In genomic region chr17:67569865-67570264, GRCm38 (mm10) we compare ENCODE assay signal across 21 mouse cellular contexts.
DNase-seq lines count a peak whose midpoint lies in the region; ATAC-seq and TF ChIP-seq lines count a peak whose summit lies in the region.
"Had no signal": no experiment of that assay in that cellular context is flagged by ENCODE, and none has a peak within 500 bp of the region (broad histone marks: within the 10 kb centered on the region; RNA-seq: fewer than 3 reads in every experiment).

No protein-coding gene starts in this region.

- peak overlapping the region; percentile 43 for H3K27ac ChIP-seq in heart, adult 2 months
- H3K27ac ChIP-seq in lung, embryonic 14.5 days (ENCODE audit: low read depth): no peak overlapping the region
- H3K27ac ChIP-seq: embryonic facial prominence, embryonic 13.5 days; forebrain, embryonic 12.5 days; heart, embryonic 15.5 days; hindbrain, embryonic 10.5 days; hindbrain, embryonic 14.5 days had no signal

- no peak for TF ChIP-seq CTCF in heart, adult 2 months (IDR thresholded peaks at IDR 0.05)
- no peak for TF ChIP-seq CTCF in lung, embryonic 14.5 days (IDR thresholded peaks at IDR 0.05; ENCODE audit: low read depth)

- intact Hi-C loops in heart, adult 2 months (cut with DNase I): no loop called here
- intact Hi-C loops in heart, postnatal 25 days (cut with DNase I): no loop called here

- TF ChIP-seq EP300 in heart, adult 2 months (IDR thresholded peaks at IDR 0.05; ENCODE audit: insufficient read depth, low read depth, low read length): no peak

- no peaks in the 10 kb centered on the region for H3K79me2 ChIP-seq in heart, adult 2 months (replicated peaks; ENCODE audit: control insufficient read depth, insufficient read depth, low read length)

- WGBS in heart, adult 2 months: 44% methylated on average over 6 of the region's 6 CpGs
- WGBS in lung, embryonic 14.5 days: 74% methylated on average over 6 of the region's 6 CpGs

- peaks cover 18% of the 10 kb centered on the region for H3K4me1 ChIP-seq in heart, adult 2 months (ENCODE audit: control insufficient read depth, insufficient read depth, low read length)
- no peaks in the 10 kb centered on the region for H3K4me1 ChIP-seq in lung, embryonic 14.5 days (ENCODE audit: insufficient read depth)
- H3K4me1 ChIP-seq: embryonic facial prominence, embryonic 13.5 days; heart, embryonic 15.5 days had no signal

- no peaks in the 10 kb centered on the region; the same call in none of the 2 replicates for H3K36me3 ChIP-seq in heart, adult 2 months (ENCODE audit: control insufficient read depth, insufficient read depth, low read length)
- no peaks in the 10 kb centered on the region for H3K36me3 ChIP-seq in lung, embryonic 14.5 days (ENCODE audit: insufficient read depth)
- H3K36me3 ChIP-seq: embryonic facial prominence, embryonic 13.5 days; forebrain, embryonic 12.5 days; heart, embryonic 15.5 days; hindbrain, embryonic 10.5 days had no signal

- H3K9me3 ChIP-seq in lung, embryonic 14.5 days (ENCODE audit: low read depth, low read length): no peaks in the 10 kb centered on the region
- H3K9me3 ChIP-seq: embryonic facial prominence, embryonic 13.5 days; forebrain, embryonic 12.5 days; heart, embryonic 15.5 days; hindbrain, embryonic 10.5 days had no signal

- H3K9ac ChIP-seq in heart, adult 2 months (ENCODE audit: low read depth, low read length): no peak overlapping the region
- no peak overlapping the region for H3K9ac ChIP-seq in lung, embryonic 14.5 days
- H3K9ac ChIP-seq: embryonic facial prominence, embryonic 13.5 days; forebrain, embryonic 12.5 days; heart, embryonic 15.5 days; hindbrain, embryonic 14.5 days had no signal

- TF ChIP-seq POLR2A in heart, adult 2 months (IDR thresholded peaks at IDR 0.05; ENCODE audit: insufficient read depth, low read depth, low read length): no peak

- no peak for DNase-seq in heart, adult 2 months
- no peak for DNase-seq in heart, postnatal 25 days (ENCODE audit: low spot score)
- DNase-seq in Muller cell, postnatal 12 days (ENCODE audit: inconsistent ontology term): peak; percentile 30
- DNase-seq in lung, embryonic 14.5 days: peak; percentile 23
- peak; percentile 53 for DNase-seq in lung, postnatal 10 days
- no peak for DNase-seq in urinary bladder, postnatal 14 days (ENCODE audit: low spot score)
- no peak for DNase-seq in frontal cortex, postnatal 10 days (ENCODE audit: low spot score in 2 of 2)
- no peak for DNase-seq in embryo, embryonic 9.5 days (ENCODE audit: extremely low spot score)
- DNase-seq: adrenal gland, postnatal 14 days; cerebellum, adult 11 months; cerebellum, adult 8-10 months; cerebellum, postnatal 25 days; heart, adult 18-20 months had no signal

- no peak overlapping the region for H3K4me2 ChIP-seq in lung, embryonic 14.5 days
- H3K4me2 ChIP-seq: embryonic facial prominence, embryonic 13.5 days; forebrain, embryonic 12.5 days; heart, embryonic 11.5 days; heart, embryonic 15.5 days; hindbrain, embryonic 14.5 days had no signal

- H3K4me3 ChIP-seq in heart, adult 2 months: no peak overlapping the region
- no peak overlapping the region for H3K4me3 ChIP-seq in lung, embryonic 14.5 days (ENCODE audit: low read depth, low read length)
- H3K4me3 ChIP-seq: embryonic facial prominence, embryonic 13.5 days; forebrain, embryonic 12.5 days; heart, embryonic 15.5 days; hindbrain, embryonic 10.5 days had no signal

- no peak for ATAC-seq in lung, embryonic 14.5 days (ENCODE audit: insufficient read depth)
- ATAC-seq: activated CD4-positive, CD25-positive, alpha-beta regulatory T cell, adult 4 months; forebrain, embryonic 16.5 days had no signal

- no peaks in the 10 kb centered on the region for H3K27me3 ChIP-seq in heart, adult 2 months (ENCODE audit: control insufficient read depth, insufficient read depth, low read length)
- no peaks in the 10 kb centered on the region for H3K27me3 ChIP-seq in lung, embryonic 14.5 days (ENCODE audit: insufficient read depth, low read length)
- H3K27me3 ChIP-seq: embryonic facial prominence, embryonic 13.5 days; forebrain, embryonic 12.5 days; heart, embryonic 15.5 days had no signal

Comparison
In these comparisons a context has a peak if more than half of its experiments do, and no peak if none do; other contexts are left out.
1. DNase-seq: peak in Muller cell, postnatal 12 days (single experiment), lung, embryonic 14.5 days (single experiment) and lung, postnatal 10 days (single experiment); none in heart, adult 2 months (0 of 2), heart, postnatal 25 days (single experiment), urinary bladder, postnatal 14 days (single experiment), frontal cortex, postnatal 10 days (0 of 2) and embryo, embryonic 9.5 days (single experiment).